Mouse (Mus musculus) layer of hippocampus, adult 18-20 months (tissue): ENCODE data around the gene Hoxc8. TPM values are rescaled to one million over a fixed set of nuclear protein-coding genes. Genes with fewer than 3 reads are reported as not detected.

Source experiments
- DNase-seq, 2 experiments: peaks; one replicate each; pipeline ENCODE4 v3.0.0; 2022; ENCODE audit warnings: low spot score in 2 of 2
- total RNA-seq, 2 experiments: library from RNA; stranded (reverse); gene quantifications; 2 replicates each; pipeline ENCODE4 v1.2.3; 2021

Hoxc8 gene
- total RNA-seq, 2 experiments from 2014 or later = not detected

DNA sequence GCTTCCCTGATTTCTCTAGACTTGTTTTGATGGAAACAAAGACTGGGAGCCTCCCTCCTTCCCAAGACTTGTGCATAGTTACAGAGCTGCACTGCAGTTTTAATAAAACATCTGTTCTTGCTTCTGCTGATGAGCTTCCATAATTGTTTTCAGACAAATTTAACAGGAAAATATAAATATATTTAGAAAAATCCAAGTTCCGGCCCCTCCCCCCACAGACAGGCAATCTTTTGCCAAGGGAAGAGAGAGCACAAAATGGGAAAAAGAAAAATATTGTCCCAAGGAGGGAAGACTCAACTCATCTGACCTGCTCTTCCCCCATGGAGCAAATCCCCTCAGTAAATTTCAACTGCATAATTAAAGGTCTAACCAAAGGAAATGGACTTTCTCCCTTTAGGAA, 15.9 kb downstream of the Hoxc8 start:
- DNase-seq = no peak

DNA sequence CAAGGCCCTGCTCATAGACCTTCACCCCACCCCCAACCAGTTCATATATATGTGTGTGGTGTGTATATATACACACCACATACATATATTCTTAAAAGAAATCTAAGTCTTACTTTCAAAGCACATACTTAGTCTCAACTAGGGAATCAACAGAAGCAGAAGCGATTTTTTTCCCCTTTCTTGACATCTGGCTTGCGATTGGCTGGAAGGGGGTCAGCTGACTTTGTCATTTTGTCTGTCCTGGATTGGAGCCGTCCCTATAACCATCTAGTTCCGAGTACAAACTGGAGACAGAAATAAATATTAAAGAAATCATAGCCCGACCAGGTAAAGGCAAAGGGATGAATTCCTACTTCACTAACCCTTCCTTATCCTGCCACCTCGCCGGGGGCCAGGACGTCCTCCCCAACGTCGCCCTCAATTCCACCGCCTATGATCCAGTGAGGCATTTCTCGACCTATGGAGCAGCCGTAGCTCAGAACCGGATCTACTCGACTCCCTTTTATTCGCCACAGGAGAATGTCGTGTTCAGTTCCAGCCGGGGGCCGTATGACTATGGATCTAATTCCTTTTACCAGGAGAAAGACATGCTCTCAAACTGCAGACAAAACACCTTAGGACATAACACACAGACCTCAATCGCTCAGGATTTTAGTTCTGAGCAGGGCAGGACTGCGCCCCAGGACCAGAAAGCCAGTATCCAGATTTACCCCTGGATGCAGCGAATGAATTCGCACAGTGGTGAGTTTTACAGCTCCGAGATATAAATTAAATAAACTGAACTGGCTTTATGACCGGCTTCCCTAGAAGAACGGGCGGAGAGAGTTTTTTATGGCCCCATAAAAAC, 19.1 kb downstream of the Hoxc8 start:
- no peak for DNase-seq

DNA sequence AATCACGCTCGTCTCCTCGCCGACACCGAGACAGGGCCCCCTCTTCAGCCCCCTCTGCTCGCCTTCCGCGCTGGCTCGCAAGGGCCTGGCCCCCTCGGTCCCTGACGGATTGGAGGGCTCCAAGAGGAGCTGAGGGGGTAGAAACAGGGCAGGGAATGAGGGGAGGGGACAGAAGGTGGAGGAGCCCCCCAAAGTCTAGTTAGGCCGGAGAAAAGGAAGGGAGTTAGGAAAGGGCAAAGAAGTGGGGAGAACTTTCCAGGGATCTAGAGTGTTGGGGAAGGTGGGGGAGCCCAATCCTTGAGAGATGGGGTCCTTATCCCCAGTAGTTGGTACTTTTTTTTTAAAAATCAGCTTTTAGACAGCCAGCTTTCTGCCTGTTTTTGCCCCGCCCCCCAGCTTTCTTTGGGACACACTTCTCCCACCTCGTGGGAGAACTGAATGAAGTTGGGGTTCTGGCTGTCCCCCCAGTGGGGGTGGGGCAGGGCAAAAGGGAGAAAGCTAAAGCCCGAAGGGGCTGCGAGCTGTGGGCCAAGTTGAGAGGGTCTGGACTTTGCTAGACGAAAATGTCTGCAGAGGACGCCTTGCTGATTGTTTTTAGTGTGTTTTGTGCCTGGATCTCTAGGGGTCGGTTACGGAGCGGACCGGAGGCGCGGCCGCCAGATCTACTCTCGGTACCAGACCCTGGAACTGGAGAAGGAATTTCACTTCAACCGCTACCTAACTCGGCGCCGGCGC, 19.9 kb downstream of the Hoxc8 start:
- DNase-seq = no peak

DNA sequence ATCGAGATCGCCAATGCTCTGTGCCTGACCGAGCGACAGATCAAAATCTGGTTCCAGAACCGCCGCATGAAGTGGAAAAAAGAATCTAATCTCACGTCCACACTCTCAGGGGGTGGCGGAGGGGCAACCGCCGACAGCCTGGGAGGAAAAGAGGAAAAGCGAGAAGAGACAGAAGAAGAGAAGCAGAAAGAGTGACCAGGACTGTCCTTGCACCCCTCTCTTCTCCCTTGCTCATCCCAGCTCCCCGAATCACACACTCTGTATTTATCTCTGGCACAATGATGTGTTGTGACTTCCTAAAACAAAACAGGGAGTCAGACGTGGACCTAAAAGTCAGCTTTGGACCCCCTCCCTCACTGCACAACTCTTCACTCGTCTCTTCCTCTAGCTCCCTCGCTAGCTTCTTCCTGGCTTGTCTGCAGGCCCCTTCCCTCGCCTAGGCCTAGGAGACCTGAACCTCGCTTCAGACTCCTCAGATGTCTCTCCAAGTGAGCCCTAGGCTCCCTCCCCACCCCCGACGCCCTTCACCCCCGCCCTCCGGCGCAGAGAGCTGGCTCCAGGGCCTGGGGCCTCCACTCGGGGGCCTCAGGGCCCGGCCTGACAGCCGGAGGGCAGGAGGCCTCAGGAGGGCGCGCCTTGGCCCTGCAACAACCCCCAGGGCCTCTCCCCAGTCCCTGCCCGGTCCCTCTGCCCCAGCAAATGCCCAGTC, 20.6 kb downstream of the Hoxc8 start:
- DNase-seq = no peak

DNA sequence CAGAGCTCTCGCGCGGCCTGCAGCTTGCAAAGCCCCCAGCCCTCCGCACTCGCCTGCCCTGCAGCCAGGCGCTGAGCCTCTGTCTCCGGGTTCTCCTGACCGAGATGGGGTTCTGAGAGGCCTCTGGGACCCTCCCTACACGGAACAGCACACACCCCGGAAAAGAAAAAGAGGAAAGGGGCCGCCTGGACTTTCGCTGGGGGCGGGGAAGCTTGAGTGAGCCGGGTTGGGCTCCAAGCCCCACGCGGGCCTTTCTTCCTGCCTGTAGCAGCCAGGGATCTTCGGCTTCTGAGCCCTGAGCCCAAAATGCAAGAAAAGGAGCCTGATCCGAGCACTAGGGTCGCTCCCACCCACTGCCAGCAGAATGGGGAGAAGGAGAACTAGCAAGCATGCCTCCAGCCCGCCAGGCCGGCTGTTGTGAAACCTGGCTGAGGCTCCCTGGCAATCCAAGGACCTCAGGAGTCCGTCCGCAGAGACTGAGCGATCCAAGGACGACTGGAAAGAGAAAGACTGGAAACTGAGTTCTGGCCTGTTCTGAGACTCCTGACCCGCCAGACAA, 21.6 kb downstream of the Hoxc8 start:
- no peak for DNase-seq

GRCm38 (mm10) chr15:103013238-103013984, 23.0 kb downstream of the Hoxc8 start:
- DNase-seq = peak in 1 of 2 experiments; percentile 57

- no peak for DNase-seq
Measured at GRCm38 (mm10) chr15:103014166-103015008, 24.0 kb downstream of the Hoxc8 start.

GRCm38 (mm10) chr15:103015009-103015399, 24.6 kb downstream of the Hoxc8 start:
- no peak for DNase-seq

- no peak for DNase-seq
Measured at GRCm38 (mm10) chr15:103015406-103016166, 25.2 kb downstream of the Hoxc8 start.

- DNase-seq = no peak
Measured at GRCm38 (mm10) chr15:103018636-103019035, 28.2 kb downstream of the Hoxc8 start, which contains the start of gene Hoxc4. Gene Hoxc4 (plus strand): TSS chr15:103018934.

DNA sequence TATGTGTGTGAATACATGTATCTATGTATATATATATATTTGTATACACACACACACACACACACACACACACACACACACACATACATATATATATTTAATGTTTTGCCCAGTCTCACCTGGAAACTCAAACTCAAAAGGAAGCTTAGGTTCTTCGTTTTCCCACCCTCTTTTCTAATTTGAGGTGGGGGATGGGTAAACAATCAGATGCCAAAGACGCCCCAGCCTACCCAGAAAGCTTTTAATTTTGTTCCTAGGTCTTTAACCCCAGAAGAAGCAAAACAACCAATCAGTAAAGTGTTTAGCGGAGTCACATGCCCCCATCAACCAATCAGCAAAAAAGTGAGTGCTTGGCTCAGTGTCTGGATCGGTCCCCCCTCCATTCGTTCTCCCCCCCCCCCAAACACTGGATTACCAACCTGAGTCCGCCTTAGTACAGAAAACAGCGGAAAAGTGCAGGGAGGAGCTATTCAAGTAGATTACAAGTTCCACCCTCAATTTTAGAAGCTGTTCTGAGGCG, 30.6 kb downstream of the Hoxc8 start:
- DNase-seq = no peak

- no peak for DNase-seq
Measured at GRCm38 (mm10) chr15:103021544-103021943, 31.1 kb downstream of the Hoxc8 start.

GRCm38 (mm10) chr15:103024131-103024530, 33.7 kb downstream of the Hoxc8 start:
- no peak for DNase-seq

DNA sequence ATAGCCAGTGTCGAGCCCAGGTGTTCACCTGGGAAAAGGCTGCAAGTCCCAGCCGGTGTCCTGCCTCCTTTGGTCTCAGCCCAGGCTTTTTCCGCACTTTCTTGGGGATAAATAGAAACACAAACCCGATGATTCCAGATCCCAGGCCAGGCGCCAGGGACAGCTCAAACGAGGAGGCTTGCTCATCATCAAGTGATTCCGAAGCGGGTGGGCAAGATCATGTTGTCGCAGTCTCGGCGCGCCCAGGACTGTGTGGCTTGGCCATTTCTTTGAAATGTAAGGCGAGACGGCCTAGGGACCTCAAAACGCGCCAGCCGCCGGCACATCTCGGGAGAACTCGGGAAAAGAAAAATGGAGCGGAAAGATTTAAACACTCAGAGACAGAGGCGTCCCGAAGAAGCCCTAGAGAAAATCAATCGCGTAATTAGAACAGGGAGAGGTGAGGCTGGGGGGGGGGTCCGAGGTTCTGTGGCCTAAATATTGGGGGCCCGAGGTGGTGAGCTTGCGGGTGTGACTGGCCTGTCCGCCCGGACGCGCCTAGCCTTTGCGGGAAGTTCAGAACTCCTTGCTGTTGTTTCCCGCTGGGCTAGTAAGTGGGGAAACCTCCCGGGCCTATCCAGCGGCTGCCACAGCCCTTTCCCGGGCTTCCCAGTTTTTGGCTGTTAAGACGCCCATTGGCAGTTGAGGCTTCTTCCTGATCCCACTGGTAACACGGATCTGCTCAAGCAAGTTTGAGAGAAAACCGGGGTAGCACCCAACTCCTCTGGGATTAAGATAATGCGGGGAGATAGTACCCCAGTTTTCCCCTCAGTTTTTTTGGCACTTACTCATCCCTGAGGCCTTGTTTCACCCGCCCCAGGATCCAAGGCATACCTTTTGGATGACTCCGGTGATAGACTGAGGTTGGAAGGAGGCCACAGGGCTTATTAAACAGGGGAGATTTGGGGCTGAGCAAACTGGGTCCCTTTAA, 37.1 kb downstream of the Hoxc8 start:
- no peak for DNase-seq

DNA sequence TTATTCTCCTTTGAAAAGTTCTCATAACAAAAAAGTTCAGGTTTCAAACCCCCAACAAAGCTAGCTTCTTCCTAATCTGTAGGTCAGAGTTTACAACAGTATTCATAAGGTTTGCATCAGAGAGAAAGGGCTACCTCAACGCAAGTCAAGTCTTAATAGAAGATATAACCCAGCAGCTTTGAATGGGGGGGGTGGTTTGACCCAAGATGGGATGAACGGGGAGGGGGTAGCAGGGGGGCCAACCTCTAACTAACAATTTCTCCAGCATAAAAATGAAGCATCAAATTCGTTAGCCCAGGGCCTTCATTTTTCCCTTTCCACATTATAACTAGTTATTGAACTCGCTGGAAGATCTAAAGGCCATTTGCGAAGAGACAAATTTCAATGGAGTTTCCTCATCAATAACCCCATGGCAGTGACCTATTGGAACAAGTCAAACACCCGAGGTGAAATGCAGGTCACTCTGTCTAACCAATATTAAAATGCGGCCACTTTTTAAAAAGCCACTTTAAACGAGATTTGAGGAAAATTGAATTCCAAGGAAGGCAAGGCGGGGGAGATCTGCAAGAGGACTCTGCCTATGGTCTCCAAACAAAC, 38.6 kb downstream of the Hoxc8 start:
- DNase-seq = no peak

DNA sequence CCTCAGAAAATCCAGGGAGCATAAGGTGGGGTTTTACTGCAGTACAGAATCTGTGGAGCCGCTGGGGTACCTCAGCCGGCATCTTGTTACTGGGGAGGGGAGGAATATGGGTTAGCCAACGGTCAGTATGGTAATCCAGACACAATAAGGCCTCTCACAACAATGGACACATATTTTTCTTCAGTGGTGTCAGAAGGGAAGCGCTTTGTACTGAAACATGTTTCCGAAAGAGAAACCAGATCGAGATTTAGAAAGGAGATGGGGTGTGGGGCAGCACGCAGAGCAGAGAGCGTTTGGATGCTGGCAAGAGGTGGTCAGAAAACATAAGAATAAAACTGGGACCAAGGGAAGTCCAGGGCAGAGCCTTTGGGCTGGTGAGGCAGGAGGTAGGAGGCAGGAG, 39.7 kb downstream of the Hoxc8 start:
- no peak for DNase-seq

GRCm38 (mm10) chr15:103032167-103032566, 41.8 kb downstream of the Hoxc8 start:
- DNase-seq = no peak
